Mouse (Mus musculus): ENCODE results near the gene Pcdh7.
"Not testable (repeated sequence)": the region's sequence is repeated elsewhere in the genome, so short reads cannot be mapped to it uniquely, and the experiment has no call there.

Gene Pcdh7

DNA sequence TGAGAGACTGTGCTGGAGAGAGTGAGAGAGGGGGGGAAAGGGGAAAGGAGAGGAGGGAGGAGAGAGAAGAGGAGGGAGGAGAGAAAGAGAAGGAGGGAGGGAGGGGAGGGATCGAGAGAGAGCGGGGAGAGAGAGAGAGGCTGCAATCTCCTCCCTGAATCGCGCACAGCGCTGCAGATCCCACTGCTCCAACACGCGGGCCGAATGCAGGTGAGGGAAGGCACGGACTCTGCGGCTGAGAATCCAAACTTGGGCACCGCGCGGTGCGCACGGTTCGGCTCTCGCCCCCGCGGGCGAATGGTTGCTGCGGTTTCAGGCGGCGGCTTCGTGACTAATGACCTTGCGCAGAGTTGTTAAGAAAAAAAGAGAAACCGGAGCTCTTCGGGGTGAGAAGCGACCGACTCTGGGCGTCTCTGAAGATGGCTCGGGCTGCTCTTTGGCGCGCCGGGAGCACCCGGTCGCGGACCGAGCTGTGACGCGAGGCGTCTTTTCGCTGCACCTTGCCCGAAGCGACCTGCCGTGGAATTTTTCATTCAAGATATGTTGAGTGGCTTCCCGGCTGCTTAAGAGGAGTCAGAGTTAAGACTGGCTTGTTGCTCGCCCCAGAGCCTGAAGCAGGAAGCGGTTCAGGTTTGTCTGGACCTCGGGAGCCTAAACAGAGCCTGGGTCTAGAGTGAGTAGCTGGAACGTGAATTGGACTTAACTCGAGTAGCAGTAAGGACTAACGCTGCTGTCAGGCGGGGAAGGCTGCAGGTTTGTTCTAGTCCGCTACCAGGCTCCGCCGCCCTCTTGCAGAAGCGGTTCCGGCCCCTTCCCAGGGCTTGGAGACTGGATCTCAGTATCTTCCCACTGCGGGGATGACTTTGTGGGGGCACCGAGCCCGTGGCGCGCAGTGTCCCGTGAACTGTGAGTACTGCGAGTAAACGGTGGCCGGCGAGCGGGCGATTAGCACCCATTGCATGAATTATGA lies at the start of gene Pcdh7:
Gene Pcdh7 (plus strand): TSS at position 62 of the 970 bp plus-strand sequence.
- DNase-seq (ENCODE audit: low spot score in 2 of 2), result peak; percentile 12 to 46

DNA sequence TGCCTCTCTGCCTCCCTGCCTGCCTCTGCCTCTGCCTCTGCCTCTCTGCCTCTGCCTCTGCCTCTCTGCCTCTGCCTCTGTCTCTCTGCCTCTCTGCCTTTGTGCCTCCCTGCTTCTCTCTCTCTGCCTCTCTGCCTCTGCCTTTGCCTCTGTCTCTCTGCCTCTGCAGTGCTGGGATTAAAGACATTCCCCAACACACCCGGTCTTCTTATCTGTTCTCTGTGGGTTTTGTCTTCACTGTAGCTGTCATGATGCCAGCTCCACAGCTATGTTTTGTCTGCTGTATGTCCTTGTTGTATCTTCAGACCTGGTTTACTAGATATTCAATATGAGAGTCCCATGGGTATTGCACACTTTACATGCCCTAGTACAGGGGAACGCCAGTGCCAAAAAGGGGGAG lies 40.8 kb upstream of the Pcdh7 start:
- not testable (repeated sequence) for DNase-seq (ENCODE audit: low spot score in 2 of 2)

DNA sequence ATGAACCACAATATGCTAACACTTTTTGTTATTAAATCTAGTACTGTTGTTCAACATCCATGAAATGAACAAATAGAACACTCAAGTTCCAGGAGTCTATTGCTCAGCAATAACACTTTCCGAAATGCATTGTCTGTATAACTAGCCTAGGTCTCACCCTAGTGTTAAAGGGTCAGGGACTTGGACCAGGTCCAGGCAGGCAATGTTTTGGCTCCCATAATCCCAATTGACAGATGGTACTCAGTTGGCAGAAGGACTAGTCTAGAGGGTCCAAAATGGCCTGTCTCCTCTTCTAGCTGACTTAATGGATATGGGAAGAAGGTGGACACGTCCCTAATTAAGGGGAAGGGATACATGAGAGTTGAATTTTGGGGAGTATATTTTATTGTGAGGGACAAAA lies 9.4 kb upstream of the Pcdh7 start:
- no peak for DNase-seq (ENCODE audit: low spot score in 2 of 2)

DNA sequence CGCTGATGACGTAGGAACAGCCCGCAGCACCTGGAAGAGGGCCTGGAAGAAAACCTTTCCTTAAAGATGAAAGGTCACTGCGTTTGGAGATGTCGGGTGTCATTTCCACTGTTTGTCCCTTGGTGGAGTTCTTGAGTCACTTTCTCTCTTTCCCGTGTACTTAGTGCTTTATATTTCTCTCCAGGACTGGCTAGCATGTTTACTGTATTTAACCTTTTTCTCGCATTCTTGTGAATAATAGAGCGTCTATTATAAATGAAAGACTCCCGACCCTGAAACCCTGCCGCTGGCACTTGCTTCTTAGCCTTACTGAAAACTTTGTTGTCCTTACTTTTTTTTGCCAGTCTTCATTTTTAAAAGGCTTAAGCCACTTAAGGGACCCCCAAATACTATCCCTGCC lies 3.8 kb upstream of the Pcdh7 start:
- no peak for DNase-seq (ENCODE audit: low spot score in 2 of 2)

DNA sequence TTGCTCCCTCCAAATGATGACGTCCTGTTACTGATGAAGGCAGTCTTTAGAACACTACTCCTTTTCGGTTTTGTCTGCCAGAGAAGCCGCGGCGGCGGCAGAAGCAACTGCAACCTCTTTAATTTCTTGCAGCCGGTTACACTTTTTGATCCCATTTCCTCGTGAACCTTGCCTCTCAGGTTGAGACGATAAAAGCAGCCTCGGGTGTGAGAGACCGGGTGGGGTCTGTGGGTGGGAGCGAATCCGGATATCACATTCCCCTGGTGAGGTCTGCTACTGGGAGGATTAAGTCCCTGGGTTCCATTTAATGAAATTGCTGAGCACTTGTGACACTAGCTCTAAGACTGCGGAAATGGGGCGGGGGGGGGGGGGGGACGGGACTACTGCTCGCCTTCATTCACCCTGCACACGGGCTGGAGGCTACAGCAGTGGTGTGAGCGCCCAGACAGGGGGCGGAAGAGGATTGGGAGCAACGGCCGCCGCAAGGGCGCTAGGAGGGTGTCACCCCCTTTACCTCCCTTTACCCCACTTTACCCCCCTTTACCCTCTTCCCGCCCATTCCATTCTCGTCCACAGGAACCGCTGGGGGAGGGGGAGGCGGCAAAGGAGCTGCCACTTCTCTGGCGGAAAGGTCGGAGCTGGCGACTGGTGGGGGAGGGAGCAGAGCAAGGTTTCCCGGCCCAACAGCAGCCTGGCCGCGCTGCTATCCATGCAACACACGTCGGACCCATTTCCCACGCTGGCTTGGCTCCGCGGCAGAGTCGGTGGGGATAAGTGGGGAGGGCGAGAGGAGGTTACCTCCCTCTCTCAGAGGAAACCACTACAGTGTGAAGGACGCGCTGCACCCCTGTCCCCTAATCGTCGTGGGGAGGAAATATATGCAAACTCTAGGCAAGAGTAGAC lies 2.9 kb upstream of the Pcdh7 start:
- DNase-seq (ENCODE audit: low spot score in 2 of 2), result peak; percentile 45 to 53

DNA sequence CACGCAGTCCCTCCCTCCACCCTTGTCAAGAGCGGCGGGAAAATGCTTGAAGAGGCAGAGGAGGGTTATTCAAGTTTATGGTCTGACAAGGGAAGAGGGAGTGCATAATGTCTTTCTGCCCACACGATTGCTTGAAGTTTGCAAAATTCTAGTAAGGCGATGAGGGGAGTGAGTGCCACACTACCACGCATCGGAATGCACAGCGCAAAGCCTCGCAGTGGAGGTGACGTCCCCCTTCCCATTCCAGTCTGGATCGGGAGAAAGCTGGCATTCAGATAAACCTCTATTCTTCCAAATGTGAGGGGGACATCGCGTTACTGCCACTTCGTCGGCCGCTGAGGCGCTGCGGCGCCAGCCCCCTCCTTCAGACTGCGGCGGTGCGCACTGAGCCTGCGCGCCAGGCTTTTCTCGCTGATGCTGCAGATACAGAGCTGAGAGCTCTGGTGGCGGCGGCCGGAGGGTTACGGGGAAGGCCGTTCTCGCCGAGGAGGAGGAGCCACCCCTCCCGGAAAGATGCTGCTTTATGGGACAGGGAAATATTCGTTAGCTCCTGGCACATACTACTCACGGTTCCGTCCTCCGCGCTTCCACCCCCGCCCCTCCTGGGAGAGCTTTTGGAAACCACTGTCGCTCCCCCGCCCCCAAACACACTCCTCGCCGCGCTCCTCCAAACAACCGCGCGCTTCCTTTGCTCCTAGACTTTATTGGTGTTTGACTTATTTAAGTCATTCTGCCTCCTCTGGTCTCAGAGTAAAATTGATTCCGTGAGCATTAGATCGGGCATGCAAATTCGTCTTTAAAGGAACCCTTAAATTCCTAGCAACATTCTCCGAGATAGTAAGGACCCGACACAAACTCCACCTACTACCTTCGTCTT lies 2.0 kb upstream of the Pcdh7 start:
- DNase-seq (ENCODE audit: low spot score in 2 of 2), result peak; percentile 42 to 67

DNA sequence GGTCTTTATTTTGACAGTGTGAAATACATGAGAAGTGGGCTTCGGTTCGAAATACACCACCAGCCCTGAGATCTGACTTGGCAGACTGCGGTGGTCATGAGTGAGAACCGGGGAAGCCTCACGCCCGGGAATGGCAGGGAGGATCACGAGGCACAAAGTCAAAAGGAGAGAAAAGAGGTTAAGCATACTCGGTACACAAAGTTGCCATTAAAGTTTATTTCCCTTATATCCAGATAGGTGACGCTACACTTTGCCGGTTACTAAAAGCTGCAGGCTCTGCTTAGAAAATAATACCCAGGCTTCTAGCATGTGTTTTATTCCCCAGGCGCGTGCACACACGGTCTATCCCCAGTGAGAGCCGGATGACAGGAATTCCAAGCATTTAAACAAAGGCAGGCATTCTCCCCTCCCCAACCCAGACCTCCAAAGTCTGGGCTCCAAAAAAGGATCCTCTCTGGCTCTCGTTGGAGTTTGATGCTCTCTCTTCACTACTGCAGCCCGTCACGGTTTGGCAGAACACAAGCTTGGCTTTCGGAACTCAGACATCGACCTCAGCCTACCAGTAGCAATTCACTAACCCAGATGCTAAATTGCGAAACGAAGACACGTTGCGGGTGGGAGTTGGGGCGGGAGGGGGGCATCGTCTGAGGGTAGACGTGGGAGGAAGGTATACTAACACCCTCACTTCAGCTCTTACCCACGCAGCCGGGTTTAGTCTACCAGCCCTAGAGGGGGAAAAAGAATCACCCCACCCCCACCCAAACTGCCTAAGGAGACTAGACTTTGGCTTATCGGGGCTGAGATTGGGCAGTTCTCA lies 1.1 kb upstream of the Pcdh7 start:
- DNase-seq (ENCODE audit: low spot score in 2 of 2), result peak; percentile 40 to 47

DNA sequence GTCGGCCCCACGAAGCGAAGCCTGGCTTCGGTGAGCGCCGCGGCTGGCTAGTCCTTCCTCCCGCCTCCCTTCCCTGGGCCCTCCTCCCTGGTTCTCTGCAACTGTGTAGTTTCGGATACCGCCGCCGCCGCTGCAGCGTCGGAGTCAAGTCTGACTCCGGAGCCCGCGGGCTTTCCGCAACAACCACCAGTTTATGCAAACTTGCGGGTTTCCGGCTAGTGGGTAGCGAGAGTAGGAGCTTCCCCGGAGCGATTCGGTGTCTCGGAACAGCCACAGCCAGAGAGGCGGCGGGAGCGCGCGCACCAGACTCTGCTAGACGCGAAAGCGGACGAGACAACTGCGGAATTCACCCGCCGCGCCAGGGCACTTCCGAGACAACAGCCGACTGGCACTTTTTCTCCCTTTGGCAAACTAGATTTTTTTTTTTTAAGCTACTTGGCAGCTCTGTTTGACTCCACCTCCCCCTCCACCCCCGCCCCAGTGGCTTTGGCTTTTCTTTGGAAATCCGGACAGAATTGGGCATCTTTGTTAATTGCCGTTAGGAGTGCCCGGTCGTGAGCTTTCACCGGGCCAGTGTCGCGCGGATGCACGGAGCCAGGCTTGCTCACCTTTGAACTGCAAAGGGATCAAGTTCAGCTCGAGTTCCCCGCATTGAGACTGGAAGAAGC lies 395 bp upstream of the Pcdh7 start:
- peak; percentile 39 to 41 for DNase-seq (ENCODE audit: low spot score in 2 of 2)

DNA sequence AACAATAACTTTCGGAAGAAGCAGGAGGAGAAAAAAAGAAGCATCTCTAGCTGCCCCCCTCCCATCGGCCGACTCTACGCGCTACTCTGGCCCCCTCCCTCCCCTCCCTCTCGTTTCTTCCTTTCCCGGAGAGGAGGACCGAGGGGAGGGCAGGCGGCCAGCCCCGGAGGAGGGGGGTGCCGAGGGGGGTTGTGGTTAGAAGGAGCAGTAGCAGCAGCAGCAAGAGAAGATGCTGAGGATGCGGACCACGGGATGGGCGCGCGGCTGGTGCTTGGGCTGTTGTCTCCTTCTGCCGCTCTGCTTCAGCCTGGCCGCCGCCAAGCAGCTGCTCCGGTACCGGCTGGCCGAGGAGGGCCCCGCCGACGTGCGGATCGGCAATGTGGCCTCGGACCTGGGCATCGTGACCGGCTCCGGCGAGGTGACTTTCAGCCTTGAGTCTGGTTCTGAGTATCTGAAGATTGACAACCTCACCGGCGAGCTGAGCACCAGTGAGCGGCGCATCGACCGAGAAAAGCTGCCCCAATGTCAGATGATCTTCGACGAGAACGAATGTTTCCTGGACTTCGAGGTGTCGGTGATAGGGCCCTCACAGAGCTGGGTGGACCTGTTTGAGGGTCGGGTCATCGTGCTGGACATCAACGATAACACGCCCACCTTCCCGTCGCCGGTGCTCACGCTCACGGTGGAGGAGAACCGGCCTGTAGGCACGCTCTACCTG lies 1.3 kb downstream of the Pcdh7 start:
- DNase-seq (ENCODE audit: low spot score in 2 of 2), result peak; percentile 37 to 58

DNA sequence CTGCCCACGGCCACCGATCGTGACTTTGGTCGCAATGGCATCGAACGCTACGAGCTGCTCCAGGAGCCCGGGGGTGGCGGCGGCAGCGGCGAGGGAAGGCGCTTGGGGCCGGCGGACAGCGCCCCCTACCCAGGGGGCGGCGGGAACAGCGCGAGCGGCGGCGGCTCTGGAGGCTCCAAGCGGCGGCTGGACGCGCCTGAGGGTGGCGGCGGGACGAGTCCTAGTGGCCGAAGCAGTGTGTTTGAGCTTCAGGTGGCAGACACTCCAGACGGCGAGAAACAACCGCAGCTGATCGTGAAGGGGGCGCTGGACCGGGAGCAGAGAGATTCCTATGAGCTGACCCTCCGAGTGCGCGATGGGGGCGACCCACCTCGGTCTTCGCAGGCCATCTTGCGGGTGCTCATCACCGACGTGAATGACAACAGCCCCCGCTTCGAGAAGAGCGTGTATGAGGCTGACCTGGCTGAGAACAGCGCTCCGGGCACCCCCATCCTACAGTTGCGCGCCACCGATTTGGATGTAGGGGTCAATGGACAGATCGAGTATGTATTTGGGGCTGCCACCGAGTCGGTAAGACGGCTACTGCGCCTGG lies 1.9 kb downstream of the Pcdh7 start:
- peak; percentile 18 to 35 for DNase-seq (ENCODE audit: low spot score in 2 of 2)

DNA sequence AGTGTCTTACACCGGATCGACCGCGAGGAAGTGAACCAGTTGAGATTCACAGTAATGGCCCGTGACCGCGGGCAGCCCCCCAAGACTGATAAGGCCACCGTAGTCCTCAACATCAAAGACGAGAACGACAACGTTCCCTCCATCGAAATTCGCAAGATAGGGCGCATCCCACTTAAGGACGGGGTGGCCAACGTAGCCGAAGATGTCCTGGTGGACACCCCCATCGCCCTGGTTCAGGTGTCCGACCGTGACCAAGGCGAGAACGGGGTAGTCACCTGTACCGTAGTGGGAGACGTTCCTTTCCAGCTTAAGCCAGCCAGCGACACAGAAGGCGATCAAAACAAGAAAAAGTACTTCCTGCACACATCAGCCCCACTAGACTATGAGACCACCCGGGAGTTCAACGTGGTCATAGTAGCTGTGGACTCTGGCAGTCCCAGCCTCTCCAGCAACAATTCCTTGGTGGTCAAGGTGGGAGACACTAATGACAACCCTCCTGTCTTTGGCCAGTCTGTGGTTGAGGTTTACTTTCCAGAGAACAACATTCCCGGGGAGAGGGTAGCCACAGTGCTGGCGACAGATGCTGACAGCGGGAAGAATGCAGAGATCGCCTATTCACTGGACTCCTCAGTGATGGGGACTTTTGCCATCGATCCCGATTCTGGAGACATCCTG lies 2.6 kb downstream of the Pcdh7 start:
- no peak for DNase-seq (ENCODE audit: low spot score in 2 of 2)

DNA sequence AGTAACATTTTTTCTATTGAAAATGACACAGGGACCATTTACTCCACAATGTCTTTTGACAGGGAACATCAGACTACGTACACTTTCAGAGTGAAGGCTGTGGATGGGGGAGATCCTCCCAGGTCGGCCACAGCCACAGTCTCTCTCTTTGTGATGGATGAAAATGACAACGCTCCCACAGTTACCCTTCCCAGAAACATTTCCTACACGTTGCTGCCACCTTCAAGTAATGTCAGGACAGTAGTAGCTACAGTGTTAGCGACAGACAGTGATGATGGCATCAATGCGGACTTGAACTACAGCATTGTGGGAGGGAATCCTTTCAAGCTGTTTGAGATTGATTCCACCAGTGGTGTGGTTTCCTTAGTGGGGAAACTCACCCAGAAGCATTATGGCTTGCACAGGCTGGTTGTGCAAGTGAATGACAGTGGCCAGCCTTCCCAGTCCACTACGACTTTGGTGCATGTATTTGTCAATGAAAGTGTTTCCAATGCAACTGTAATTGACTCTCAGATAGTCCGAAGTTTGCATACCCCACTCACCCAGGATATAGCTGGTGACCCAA lies 3.5 kb downstream of the Pcdh7 start:
- DNase-seq (ENCODE audit: low spot score in 2 of 2), result no peak

DNA sequence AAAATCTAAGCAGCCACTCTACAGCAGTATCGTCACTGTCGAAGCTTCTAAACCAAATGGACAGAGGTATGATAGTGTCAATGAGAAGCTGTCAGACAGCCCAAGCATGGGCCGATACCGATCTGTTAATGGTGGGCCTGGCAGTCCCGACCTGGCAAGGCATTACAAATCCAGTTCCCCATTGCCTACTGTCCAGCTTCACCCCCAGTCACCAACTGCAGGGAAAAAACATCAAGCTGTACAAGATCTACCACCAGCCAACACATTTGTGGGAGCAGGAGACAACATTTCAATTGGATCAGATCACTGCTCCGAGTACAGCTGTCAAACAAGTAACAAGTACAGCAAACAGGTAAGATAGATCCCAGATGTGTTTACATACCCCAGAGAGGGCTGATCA lies 4.2 kb downstream of the Pcdh7 start:
- DNase-seq (ENCODE audit: low spot score in 2 of 2), result no peak

DNA sequence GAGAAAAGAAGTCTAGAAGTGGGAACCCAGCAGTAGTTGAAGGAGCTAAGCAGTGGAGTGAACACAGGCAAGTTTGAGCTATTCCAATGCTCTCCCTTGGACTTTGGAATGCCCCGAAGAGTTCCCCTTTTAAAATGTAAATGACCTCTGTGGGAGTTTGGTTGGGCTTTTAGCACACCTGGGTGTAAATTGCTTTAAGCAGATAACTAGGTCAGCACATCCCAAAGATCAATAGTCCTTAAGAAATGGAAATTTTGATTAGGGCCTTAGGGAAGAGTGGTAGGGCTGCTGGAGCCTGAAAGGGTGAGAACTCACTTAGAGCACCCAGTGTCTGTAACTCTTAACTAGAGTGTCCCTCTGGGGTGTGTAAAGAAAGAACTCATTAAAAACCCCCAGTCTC lies 15.7 kb downstream of the Pcdh7 start:
- no peak for DNase-seq (ENCODE audit: low spot score in 2 of 2)

DNA sequence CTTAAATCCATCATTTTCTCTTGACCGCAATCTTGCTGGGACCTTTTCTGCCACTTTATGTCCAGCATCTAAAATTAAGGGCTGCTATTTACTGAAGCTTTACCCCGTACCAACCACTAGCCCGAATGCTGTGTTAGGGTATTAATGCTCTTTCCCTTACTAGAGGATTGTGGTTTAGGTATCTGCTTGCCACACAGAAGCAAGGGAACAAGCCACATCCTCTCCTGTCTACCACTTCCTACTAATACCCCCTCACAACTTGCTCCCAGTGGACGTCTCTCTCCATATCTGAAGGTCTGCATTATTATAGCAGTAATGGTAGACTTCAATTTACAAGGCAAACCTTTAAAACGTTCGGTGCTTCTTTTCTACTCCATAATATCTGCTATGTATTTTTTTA lies 18.0 kb downstream of the Pcdh7 start:
- no peak for DNase-seq (ENCODE audit: low spot score in 2 of 2)

DNA sequence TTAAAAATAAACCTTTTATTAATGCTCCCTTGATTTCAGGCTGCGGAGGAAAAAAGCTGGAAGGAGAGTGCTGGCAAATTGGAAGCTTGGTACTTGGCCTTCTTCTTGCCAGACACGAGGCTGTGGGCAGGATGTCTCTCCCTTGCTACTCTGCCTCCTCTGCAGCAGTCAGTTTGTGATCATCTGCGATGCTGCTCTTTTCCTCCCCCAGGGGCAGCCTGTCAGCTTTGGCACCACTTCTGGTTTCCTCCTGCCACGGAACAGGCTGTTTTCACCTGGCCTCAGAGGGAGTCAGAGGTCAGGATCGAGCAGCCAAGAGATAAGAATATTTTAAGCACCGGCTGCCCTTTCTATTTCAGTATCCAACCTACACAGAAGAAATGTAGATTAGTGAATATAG lies 25.2 kb downstream of the Pcdh7 start:
- peak; percentile 75 to 78 for DNase-seq (ENCODE audit: low spot score in 2 of 2)

DNA sequence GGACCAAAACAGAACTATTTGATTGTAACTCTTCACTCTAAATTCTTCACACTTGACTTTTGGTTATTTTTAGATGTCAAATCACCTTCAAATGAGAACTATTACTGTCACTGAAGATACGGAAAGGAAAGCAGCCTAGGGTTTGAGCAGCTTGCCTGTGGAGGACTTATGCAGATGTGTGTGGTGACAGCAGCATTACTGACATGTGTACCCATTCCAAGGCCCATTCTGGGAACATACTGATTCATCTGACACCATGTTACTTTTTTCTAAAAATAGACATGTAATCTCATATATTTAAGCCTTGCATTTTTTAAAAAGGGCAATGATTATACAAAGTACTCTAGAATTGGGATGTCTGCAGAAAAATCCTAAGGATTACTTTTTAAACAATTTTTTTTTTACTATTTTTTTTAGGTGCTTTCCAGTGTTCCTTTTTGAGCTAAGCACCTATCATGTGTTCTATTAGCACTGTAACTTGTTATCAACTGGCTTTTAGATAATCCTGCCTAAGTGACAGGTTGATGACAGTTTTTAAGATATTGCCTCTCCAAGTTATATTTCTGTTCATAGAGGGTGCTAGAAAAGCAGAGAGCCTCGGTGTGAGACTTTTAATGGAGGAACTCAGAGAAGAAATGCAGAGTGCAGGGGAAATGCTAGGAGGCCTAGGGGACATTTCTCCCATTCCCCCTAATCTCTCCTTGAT lies 26.3 kb downstream of the Pcdh7 start:
- peak; percentile 50 to 61 for DNase-seq (ENCODE audit: low spot score in 2 of 2)
